ENCODE assay signal across 8 mouse cellular contexts in the genomic region with DNA sequence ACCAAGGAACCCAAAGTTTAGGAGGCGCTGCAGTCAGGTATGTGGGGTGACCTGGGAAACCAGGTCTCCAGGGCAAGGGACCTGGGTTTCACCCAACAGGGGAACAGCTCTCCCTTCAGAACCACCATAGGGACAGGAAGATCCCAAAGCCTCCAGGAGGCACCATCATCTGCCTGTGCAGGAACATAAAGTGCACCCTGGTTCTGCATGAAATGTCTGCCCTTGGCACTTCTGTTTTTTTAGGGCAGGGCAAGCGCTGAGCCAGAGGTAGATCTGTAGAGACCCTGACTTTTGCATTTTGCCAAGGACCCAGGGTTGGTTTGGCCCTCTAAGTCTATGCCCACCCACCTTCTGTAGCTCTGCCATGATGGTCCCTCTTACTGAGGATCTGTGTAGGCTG. TPM values are rescaled to one million over a fixed set of nuclear protein-coding genes. Genes with fewer than 3 reads are reported as not detected.
DNase-seq lines count a peak whose midpoint lies in the region; ATAC-seq lines count a peak whose summit lies in the region.

No protein-coding gene starts in this region.

- 0 out of 2 replicates have a peak overlapping the region, but pooled peaks have one; percentile 98 for H3K27ac ChIP-seq in heart, embryonic 10.5 days
- H3K27ac ChIP-seq in limb, embryonic 13.5 days = no peak overlapping the region
- no peak overlapping the region for H3K27ac ChIP-seq in stomach, embryonic 14.5 days (ENCODE audit: low read length)

- H3K27me3 ChIP-seq in heart, embryonic 10.5 days (ENCODE audit: insufficient read depth, poor library complexity, severe bottlenecking) = no peaks in the 10 kb centered on the region
- H3K27me3 ChIP-seq in limb, embryonic 13.5 days = no peaks in the 10 kb centered on the region
- H3K27me3 ChIP-seq in stomach, embryonic 14.5 days (ENCODE audit: control insufficient read depth, insufficient read depth, low read length) = no peaks in the 10 kb centered on the region

- ATAC-seq in limb, embryonic 13.5 days (ENCODE audit: low FRiP score, low read depth) = no peak
- no peak for ATAC-seq in stomach, embryonic 14.5 days (ENCODE audit: insufficient number of reproducible peaks, insufficient read depth, low FRiP score, low read depth)

- H3K9ac ChIP-seq in limb, embryonic 13.5 days = no peak overlapping the region; the same call in 1 of the 2 replicates
- H3K9ac ChIP-seq in stomach, embryonic 14.5 days (replicated peaks; ENCODE audit: low read depth, low read length) = no peak overlapping the region

- peak; percentile 60 for DNase-seq in heart, embryonic 10.5 days (ENCODE audit: low spot score)
- no peak for DNase-seq in heart, postnatal 25 days (ENCODE audit: low spot score)
- DNase-seq in spleen, postnatal 10 days (ENCODE audit: low spot score in 2 of 2) = peak; percentile 9 to 17
- no peak for DNase-seq in spleen, postnatal 36 days (ENCODE audit: low spot score in 2 of 2)
- no peak for DNase-seq in left cerebral cortex, postnatal 25 days (ENCODE audit: low spot score in 2 of 2)
- DNase-seq in right cerebral cortex, postnatal 14 days = no peak

- WGBS in heart, embryonic 10.5 days = 81% methylated on average over 2 of the region's 2 CpGs
- 83% methylated on average over 2 of the region's 2 CpGs for WGBS in limb, embryonic 13.5 days
- 90% methylated on average over 2 of the region's 2 CpGs for WGBS in stomach, embryonic 14.5 days

- intact Hi-C loops in heart, postnatal 25 days (cut with DNase I) = loop anchor here (5.0 kb wide), 1 partner anchor 170 kb away; no protein-coding TSS in a partner anchor
- intact Hi-C loops in left cerebral cortex, postnatal 25 days (cut with DNase I) = loop anchor here (5.0 kb wide), 2 partner anchors 170 to 190 kb away; no protein-coding TSS in a partner anchor

- H3K4me2 ChIP-seq in limb, embryonic 13.5 days (replicated peaks) = peak overlapping the region; percentile 93
- H3K4me2 ChIP-seq in stomach, embryonic 14.5 days (replicated peaks; ENCODE audit: low read depth, low read length) = peak overlapping the region; percentile 94; the same call in 1 of the 2 replicates

- H3K4me1 ChIP-seq in heart, embryonic 10.5 days = peaks cover 44% of the 10 kb centered on the region
- peaks cover 17% of the 10 kb centered on the region for H3K4me1 ChIP-seq in limb, embryonic 13.5 days
- peaks cover 25% of the 10 kb centered on the region for H3K4me1 ChIP-seq in stomach, embryonic 14.5 days (ENCODE audit: control insufficient read depth, insufficient read depth, low read length)

- peak overlapping the region; percentile 88; the same call in 1 of the 2 replicates for H3K4me3 ChIP-seq in heart, embryonic 10.5 days
- H3K4me3 ChIP-seq in limb, embryonic 13.5 days = peak overlapping the region; percentile 76
- H3K4me3 ChIP-seq in stomach, embryonic 14.5 days (ENCODE audit: low read depth, low read length) = peak overlapping the region; percentile 87; the same call in 1 of the 2 replicates

- H3K36me3 ChIP-seq in heart, embryonic 10.5 days = peaks cover 40% of the 10 kb centered on the region
- peaks cover 43% of the 10 kb centered on the region for H3K36me3 ChIP-seq in limb, embryonic 13.5 days
- peaks cover 38% of the 10 kb centered on the region for H3K36me3 ChIP-seq in stomach, embryonic 14.5 days (ENCODE audit: control insufficient read depth, insufficient read depth, low read length)

- no peaks in the 10 kb centered on the region for H3K9me3 ChIP-seq in heart, embryonic 10.5 days
- no peaks in the 10 kb centered on the region for H3K9me3 ChIP-seq in limb, embryonic 13.5 days
- no peaks in the 10 kb centered on the region for H3K9me3 ChIP-seq in stomach, embryonic 14.5 days (ENCODE audit: control insufficient read depth, low read depth, low read length)

RNA-seq across cellular contexts. Expression of a gene that starts 2.3 kb away (rescaled TPM):
- polyA plus RNA-seq in heart, embryonic 10.5 days (2016; fragmentation: Nextera tagmentation; extraction: Ambion mirVana) = 67.3 and 83.6 TPM in 2 replicates
- total RNA-seq in heart, postnatal 25 days (2021) = 10 to 100 TPM; 39.0 to 46.7 TPM
- polyA plus RNA-seq in limb, embryonic 13.5 days (2015; fragmentation: Nextera tagmentation; extraction: Ambion mirVana) = 43.5 and 46.2 TPM in 2 replicates
- polyA plus RNA-seq in stomach, embryonic 14.5 days (2014; fragmentation: Nextera tagmentation; extraction: Ambion mirVana) = 56.3 and 56.8 TPM in 2 replicates
- total RNA-seq in left cerebral cortex, postnatal 25 days (2021) = 10 to 100 TPM; 44.2 to 50.5 TPM

RNA-seq across cellular contexts. Expression of a gene that starts 9.3 kb away (rescaled TPM):
- polyA plus RNA-seq in heart, embryonic 10.5 days (2016; fragmentation: Nextera tagmentation; extraction: Ambion mirVana) = 56.1 and 62.9 TPM in 2 replicates
- 10 to 100 TPM; 29.2 to 32.7 TPM for total RNA-seq in heart, postnatal 25 days (2021)
- polyA plus RNA-seq in limb, embryonic 13.5 days (2015; fragmentation: Nextera tagmentation; extraction: Ambion mirVana) = 70.5 and 71.5 TPM in 2 replicates
- polyA plus RNA-seq in stomach, embryonic 14.5 days (2014; fragmentation: Nextera tagmentation; extraction: Ambion mirVana) = 57.9 and 60.2 TPM in 2 replicates
- total RNA-seq in left cerebral cortex, postnatal 25 days (2021) = 10 to 100 TPM; 51.0 to 51.7 TPM

RNA-seq across cellular contexts. Expression of a gene that starts 10.2 kb away (rescaled TPM):
- 36.0 and 37.0 TPM in 2 replicates for polyA plus RNA-seq in heart, embryonic 10.5 days (2016; fragmentation: Nextera tagmentation; extraction: Ambion mirVana)
- total RNA-seq in heart, postnatal 25 days (2021) = 10 to 100 TPM; 18.3 to 18.7 TPM
- 67.2 and 69.4 TPM in 2 replicates for polyA plus RNA-seq in limb, embryonic 13.5 days (2015; fragmentation: Nextera tagmentation; extraction: Ambion mirVana)
- polyA plus RNA-seq in stomach, embryonic 14.5 days (2014; fragmentation: Nextera tagmentation; extraction: Ambion mirVana) = 50.6 and 51.6 TPM in 2 replicates
- 10 to 100 TPM; 76.5 to 89.2 TPM for total RNA-seq in left cerebral cortex, postnatal 25 days (2021)

RNA-seq across cellular contexts. Expression of a gene that starts 16.7 kb away (rescaled TPM):
- polyA plus RNA-seq in heart, embryonic 10.5 days (2016; fragmentation: Nextera tagmentation; extraction: Ambion mirVana) = 15.0 and 16.6 TPM in 2 replicates
- total RNA-seq in heart, postnatal 25 days (2021) = 1 to 10 TPM; 1.2 to 1.4 TPM
- polyA plus RNA-seq in limb, embryonic 13.5 days (2015; fragmentation: Nextera tagmentation; extraction: Ambion mirVana) = 7.8 and 8.6 TPM in 2 replicates
- 33.1 and 35.0 TPM in 2 replicates for polyA plus RNA-seq in stomach, embryonic 14.5 days (2014; fragmentation: Nextera tagmentation; extraction: Ambion mirVana)
- 10 to 100 TPM; 19.4 to 20.2 TPM for total RNA-seq in left cerebral cortex, postnatal 25 days (2021)

Comparison
In these comparisons a context has a peak if more than half of its experiments do, and no peak if none do; other contexts are left out.
1. DNase-seq: peak in heart, embryonic 10.5 days (single experiment) and spleen, postnatal 10 days (2 of 2); none in heart, postnatal 25 days (single experiment), spleen, postnatal 36 days (0 of 2), left cerebral cortex, postnatal 25 days (0 of 2) and right cerebral cortex, postnatal 14 days (single experiment).
2. Peak in every context shown above with its lines, with median percentiles within 50 percentile points of each other: H3K4me3 ChIP-seq.